Mouse (Mus musculus) heart, embryonic 16.5 days (tissue): ENCODE results near the gene Syt2. TPM values are rescaled to one million over a fixed set of nuclear protein-coding genes. Genes with fewer than 3 reads are reported as not detected.

Experiments
- ATAC-seq: fragments of 200-750 bp; cut with Nextera tagmentation; replicated peaks from 2 replicates; pipeline ENCODE4 v1.8.0; 2017; ENCODE audit warnings: moderate number of reproducible peaks; ENCODE audit not compliant: insufficient read depth, low FRiP score; ENCODE audit errors: extremely low read depth
- H3K27ac ChIP-seq: fragments of 300-500 bp; sonication (generic); 2 replicates; pipeline ENCODE4 v1.5.1; 2014; ENCODE audit warnings: mild to moderate bottlenecking, low read length, control low read depth, moderate library complexity
- H3K27me3 ChIP-seq: fragments of 300-500 bp; sonication (generic); 2 replicates; pipeline ENCODE4 v1.6.1; 2014; ENCODE audit warnings: low read length, mixed read lengths; ENCODE audit not compliant: control insufficient read depth, insufficient read depth
- H3K36me3 ChIP-seq: fragments of 300-500 bp; sonication (generic); 2 replicates; pipeline ENCODE4 v1.6.1; 2014; ENCODE audit not compliant: control insufficient read depth, insufficient read depth
- H3K4me1 ChIP-seq: fragments of 300-500 bp; sonication (generic); 2 replicates; pipeline ENCODE4 v1.6.1; 2014; ENCODE audit warnings: low read length, mixed read lengths; ENCODE audit not compliant: control insufficient read depth, insufficient read depth
- H3K4me2 ChIP-seq: fragments of 300-500 bp; sonication (generic); 2 replicates; pipeline ENCODE4 v1.6.1; 2014; ENCODE audit warnings: low read depth, mild to moderate bottlenecking, control low read depth, low read length
- H3K4me3 ChIP-seq: fragments of 300-500 bp; sonication (generic); 2 replicates; pipeline ENCODE4 v1.5.1; 2014; ENCODE audit warnings: mild to moderate bottlenecking, control low read depth, low read length
- H3K9ac ChIP-seq: fragments of 300-500 bp; sonication (generic); 2 replicates; pipeline ENCODE4 v1.6.1; 2014; ENCODE audit warnings: low read length, control low read depth
- H3K9me3 ChIP-seq: fragments of 300-500 bp; sonication (generic); replicated peaks from 2 replicates; pipeline ENCODE4 v1.6.1; 2016; ENCODE audit warnings: low read length; ENCODE audit not compliant: control insufficient read depth
- WGBS: fragments of 180-500 bp; shearing (Covaris S2); extraction: QIAGEN DNeasy Blood & Tissue Kit; methylation state at CpG from one replicate; pipeline ENCODE4 v1.1.7; 2014; 5-methylcytosine and 5-hydroxymethylcytosine counted together
- polyA plus RNA-seq: library from polyadenylated mRNA; unstranded; fragments of >200 nt; fragmentation: Nextera tagmentation; extraction: Ambion mirVana; gene quantifications from 2 replicates; pipeline ENCODE4 v1.2.1, GENCODE M21; 2015

The Syt2 gene
- polyA plus RNA-seq, 1 experiment from 2014 or later: 0.17 TPM

DNA sequence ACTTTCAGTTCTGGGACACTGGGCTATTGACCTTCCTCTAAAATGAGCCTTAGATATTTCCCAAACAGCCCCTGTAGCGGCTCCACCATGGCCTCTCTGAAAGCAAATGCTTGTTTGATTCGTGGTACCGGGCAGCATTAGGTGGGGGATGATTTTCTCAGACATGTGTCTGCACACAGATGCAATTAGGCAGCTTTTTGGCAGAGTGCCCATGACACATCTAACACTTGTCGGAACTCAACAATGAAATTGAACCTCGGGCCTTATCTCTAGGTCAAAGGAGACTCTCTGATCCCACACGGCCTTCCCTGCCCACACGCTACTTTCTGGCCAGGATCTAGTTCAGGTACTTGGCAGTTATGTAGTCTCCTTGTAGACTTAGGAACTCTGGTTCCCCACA, 12.4 kb downstream of the Syt2 start:
- Histone ChIP-seq H3K4me3 (no peak overlapping the region), H3K27me3 (peaks cover 6% of the 10 kb centered on the region), H3K4me2 (no peak overlapping the region), H3K36me3 (no peaks in the 10 kb centered on the region), H3K4me1 (no peaks in the 10 kb centered on the region), H3K9ac (no peak overlapping the region), H3K9me3 (no peaks in the 10 kb centered on the region), H3K27ac (no peak overlapping the region)
- no peak for ATAC-seq
- 22% methylated on average over 7 of the region's 7 CpGs for WGBS

DNA sequence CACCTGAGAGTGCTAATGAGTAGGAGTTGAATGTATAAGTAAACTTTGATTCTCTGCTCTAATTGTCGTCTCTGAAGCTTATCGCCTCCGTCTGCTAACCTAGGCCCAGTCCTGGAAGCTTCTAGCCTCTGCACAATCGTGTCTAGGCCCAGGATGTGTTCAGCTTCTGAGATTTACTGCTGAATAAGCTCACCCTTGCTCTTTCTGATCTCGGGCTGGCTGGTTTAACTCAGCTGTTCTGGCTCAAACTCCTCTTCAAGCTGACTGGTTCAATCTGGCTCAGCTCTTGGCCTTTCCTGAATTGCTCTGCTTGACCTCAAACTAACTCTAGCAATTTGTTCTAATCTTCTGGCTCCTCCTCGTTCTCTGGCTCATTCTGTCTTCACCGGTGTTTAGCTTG, 13.7 kb downstream of the Syt2 start:
- no peaks in the 10 kb centered on the region for H3K36me3 ChIP-seq
- no peak overlapping the region for H3K27ac ChIP-seq
- peaks cover 3% of the 10 kb centered on the region; the same call in 1 of the 2 replicates for H3K27me3 ChIP-seq
- no peak overlapping the region for H3K4me2 ChIP-seq
- no peaks in the 10 kb centered on the region for H3K4me1 ChIP-seq
- no peaks in the 10 kb centered on the region for H3K9me3 ChIP-seq
- no peak for ATAC-seq
- no peak overlapping the region for H3K9ac ChIP-seq
- no peak overlapping the region for H3K4me3 ChIP-seq
- 56% methylated on average over 7 of the region's 7 CpGs for WGBS

DNA sequence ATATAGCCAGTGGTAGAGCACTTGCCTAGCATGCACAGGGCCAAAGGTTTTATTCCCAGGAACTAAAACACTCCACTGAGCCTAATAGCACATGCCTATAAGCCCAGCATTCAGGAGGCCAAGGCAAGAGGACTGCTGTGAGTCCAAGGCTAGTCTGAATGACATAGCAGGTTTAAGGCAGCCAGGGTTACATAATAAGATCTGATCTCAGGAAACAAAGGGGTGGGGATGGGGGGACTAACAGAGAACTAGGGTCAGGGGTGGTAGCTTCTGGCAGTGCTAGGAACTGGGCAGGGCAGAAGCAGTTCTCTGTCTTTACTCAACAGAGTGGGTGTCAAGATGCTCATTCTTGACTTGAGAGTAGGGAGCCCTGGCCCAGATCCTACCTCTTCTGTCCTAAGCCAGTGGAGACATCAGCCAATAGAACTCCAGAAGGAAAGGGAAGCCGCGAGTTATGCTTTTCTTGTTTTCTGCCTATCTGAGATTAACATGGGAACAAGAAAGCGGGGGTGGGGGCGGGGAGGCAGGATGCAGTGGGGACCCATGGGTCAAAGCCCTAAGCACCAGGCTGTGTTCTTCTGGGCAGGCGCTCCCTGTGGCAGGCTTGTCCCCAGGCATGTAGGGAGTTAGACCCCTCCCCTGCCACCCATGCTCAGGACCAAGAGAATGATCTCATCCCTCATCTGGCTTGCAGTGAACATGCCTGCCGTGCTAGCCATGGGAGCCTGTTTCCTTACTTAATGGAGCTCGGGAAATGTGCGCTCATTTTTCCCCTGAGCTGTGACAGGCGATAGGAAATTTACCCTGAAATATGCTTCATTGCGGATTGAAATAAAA, 25.0 kb downstream of the Syt2 start:
- ATAC-seq: no peak

DNA sequence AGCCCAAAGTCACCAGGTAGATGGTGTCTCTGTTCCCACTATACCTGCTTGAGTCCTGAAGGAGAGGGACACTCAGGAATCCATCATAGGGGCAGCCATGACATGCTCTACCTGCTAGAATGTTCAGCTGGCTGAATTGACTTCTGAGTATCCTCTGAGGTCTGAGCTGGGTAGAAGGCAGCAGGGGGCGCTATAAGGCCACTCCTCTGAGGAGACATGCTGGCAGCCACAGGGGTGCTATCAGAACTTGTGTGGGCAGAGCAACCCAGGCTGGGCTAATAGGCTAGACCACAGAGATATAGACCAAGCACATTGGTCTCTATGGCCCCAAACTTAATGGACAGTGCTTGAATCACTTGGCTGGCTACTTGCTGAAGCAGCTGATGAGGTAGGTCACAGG, 27.8 kb downstream of the Syt2 start:
- H3K27me3 ChIP-seq: peaks cover 2% of the 10 kb centered on the region
- no peaks in the 10 kb centered on the region for H3K9me3 ChIP-seq
- H3K9ac ChIP-seq: no peak overlapping the region
- no peak overlapping the region for H3K4me2 ChIP-seq
- H3K4me1 ChIP-seq: no peaks in the 10 kb centered on the region
- WGBS: 0% methylated on average over 1 of the region's 1 CpGs
- no peak overlapping the region for H3K27ac ChIP-seq
- H3K36me3 ChIP-seq: no peaks in the 10 kb centered on the region
- no peak for ATAC-seq
- H3K4me3 ChIP-seq: no peak overlapping the region

More for the DNA sequence above, 25.0 kb downstream of the Syt2 start:
- Histone ChIP-seq H3K4me3 (no peak overlapping the region), H3K27ac (no peak overlapping the region), H3K4me2 (no peak overlapping the region), H3K4me1 (no peaks in the 10 kb centered on the region), H3K9me3 (no peaks in the 10 kb centered on the region), H3K36me3 (no peaks in the 10 kb centered on the region), H3K9ac (no peak overlapping the region), H3K27me3 (peaks cover 2% of the 10 kb centered on the region)
- WGBS: 76% methylated on average over 10 of the region's 10 CpGs

DNA sequence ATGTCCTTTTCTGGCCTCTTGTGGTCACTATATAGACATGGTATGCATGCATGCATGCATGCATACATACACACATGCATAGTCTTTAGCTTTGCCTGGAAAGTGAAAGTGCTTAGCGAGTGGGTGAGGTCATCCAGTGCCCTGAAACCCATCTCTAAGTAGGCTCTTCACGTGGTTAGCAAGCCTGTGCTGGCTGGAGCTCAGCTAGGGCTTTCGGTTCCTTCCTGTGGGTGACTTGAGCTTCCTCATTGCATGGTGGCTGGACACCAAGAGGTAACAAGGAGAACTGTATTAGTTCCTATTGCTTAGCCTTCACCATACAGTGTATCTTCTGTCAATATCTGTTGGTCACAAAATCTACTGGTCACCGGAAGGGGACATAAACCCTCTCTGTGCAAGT, 33.0 kb downstream of the Syt2 start:
- no peak overlapping the region for H3K4me3 ChIP-seq
- ATAC-seq: no peak
- H3K4me2 ChIP-seq: no peak overlapping the region
- no peaks in the 10 kb centered on the region for H3K9me3 ChIP-seq
- no peaks in the 10 kb centered on the region for H3K36me3 ChIP-seq
- WGBS: 55% methylated on average over 4 of the region's 4 CpGs
- H3K4me1 ChIP-seq: no peaks in the 10 kb centered on the region
- no peak overlapping the region for H3K9ac ChIP-seq
- H3K27me3 ChIP-seq: no peaks in the 10 kb centered on the region
- no peak overlapping the region for H3K27ac ChIP-seq

DNA sequence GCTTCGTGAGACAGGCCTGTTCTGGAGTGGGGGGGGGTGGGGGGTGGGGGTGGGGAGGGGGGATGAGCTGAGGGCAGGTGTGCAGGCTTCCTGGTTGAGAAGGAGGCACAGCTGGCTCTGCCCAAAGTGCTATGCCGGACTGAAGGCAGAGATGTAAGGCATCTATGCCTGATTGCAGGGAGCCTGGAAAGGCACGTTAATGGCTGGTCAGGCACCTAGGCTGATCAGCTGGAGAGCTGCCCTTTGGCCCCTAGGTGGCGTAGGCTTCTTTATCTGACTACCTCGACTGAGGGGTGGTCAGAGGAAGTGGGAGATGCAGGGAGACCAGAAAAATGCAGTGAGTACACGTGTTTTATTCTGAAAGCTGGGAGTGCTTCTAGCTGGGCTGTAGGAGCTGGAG, 34.1 kb downstream of the Syt2 start:
- H3K4me3 ChIP-seq: no peak overlapping the region
- no peaks in the 10 kb centered on the region for H3K36me3 ChIP-seq
- no peak for ATAC-seq
- no peak overlapping the region for H3K4me2 ChIP-seq
- WGBS: 14% methylated on average over 6 of the region's 6 CpGs
- no peak overlapping the region for H3K9ac ChIP-seq
- H3K27ac ChIP-seq: no peak overlapping the region
- no peaks in the 10 kb centered on the region for H3K27me3 ChIP-seq
- H3K9me3 ChIP-seq: no peaks in the 10 kb centered on the region
- H3K4me1 ChIP-seq: no peaks in the 10 kb centered on the region

DNA sequence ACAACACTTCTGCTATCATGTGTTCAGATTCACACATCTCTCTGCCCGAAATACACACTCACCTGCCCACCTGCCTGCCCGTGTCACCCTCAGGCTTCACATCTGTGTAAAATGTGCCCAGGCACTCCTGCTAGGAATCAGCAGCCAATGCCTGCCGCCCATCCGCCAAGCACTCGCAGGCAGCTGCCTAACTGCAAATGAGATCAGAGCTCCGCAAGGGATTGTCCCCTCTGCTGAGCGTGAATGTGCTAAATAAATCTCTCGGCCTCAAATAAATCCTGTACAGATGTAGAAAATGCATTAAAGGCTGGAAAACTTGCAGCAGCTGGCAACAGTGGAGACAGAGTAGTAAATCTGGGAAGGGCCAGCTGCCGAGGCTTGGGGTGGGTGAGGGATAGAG, 36.0 kb downstream of the Syt2 start:
- no peak overlapping the region for H3K9ac ChIP-seq
- H3K27ac ChIP-seq: no peak overlapping the region
- H3K4me3 ChIP-seq: no peak overlapping the region
- no peaks in the 10 kb centered on the region for H3K27me3 ChIP-seq
- H3K4me1 ChIP-seq: no peaks in the 10 kb centered on the region
- H3K36me3 ChIP-seq: no peaks in the 10 kb centered on the region
- 39% methylated on average over 9 of the region's 9 CpGs for WGBS
- no peak for ATAC-seq
- H3K4me2 ChIP-seq: no peak overlapping the region
- H3K9me3 ChIP-seq: no peaks in the 10 kb centered on the region

DNA sequence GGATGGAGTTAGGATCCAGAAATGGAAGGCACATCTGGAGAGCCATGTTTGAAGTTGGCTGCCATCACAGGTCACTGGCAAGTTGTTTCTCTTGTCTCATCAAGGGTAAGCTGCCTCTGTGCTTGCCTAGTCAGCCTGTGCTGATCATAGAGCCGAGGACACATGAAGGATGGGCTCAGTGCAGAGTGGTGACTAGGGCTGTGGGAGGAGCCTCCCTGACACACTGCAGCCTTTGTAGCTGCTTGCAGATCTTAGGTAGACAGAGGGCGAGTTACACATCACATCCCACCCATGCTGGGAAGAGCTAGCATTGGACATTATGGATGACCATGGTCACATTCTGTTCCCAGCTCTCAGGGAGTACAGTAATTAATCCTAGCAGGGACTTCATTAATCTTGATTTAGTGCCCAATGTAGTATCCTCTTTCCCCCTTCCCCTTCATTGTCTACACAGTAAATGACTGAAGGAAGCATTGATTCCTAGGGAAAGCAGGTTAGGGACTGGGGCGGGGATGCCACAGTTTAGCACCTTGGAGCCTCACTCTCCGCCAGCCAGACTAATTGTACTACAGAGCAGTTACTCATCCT, 40.5 kb downstream of the Syt2 start:
- Histone ChIP-seq H3K27ac (no peak overlapping the region), H3K27me3 (no peaks in the 10 kb centered on the region), H3K4me2 (no peak overlapping the region), H3K9ac (no peak overlapping the region), H3K9me3 (no peaks in the 10 kb centered on the region), H3K4me3 (no peak overlapping the region), H3K36me3 (no peaks in the 10 kb centered on the region), H3K4me1 (no peaks in the 10 kb centered on the region)
- ATAC-seq: no peak
- 53% methylated on average over 4 of the region's 4 CpGs for WGBS

DNA sequence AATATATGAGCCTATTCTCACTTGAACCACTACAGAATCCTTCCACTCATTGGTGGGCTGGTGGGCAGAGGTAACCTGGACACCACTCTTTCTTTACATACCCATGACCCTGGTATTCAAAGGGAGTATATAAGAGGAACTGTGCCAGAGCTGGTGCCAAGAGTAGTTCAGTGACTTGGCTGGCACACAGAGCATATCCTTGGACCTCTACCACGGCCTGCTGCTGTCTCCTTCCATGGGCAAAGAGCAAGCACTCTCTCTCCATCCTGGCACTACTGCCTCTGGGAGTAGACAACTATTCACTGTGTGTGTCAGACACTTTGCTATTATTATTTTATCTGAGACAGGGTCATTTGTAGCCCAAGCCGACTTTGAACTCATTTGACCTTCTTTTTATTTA, 49.8 kb downstream of the Syt2 start:
- Histone ChIP-seq H3K4me2 (no peak overlapping the region), H3K36me3 (no peaks in the 10 kb centered on the region), H3K9me3 (no peaks in the 10 kb centered on the region), H3K4me1 (no peaks in the 10 kb centered on the region), H3K27me3 (no peaks in the 10 kb centered on the region), H3K4me3 (no peak overlapping the region), H3K27ac (no peak overlapping the region), H3K9ac (no peak overlapping the region)
- no peak for ATAC-seq
- 57% methylated on average over 2 of the region's 2 CpGs for WGBS
